Mouse (Mus musculus) embryonic facial prominence, embryonic 12.5 days (tissue): ENCODE data around the gene Ptges. TPM values are rescaled to one million over a fixed set of nuclear protein-coding genes. Genes with fewer than 3 reads are reported as not detected.

Source experiments
- ATAC-seq: fragments of 200-750 bp; cut with Nextera tagmentation; 2 replicates; pipeline ENCODE4 v1.8.0; 2017; ENCODE audit not compliant: insufficient number of reproducible peaks, insufficient read depth, low FRiP score, low TSS enrichment
- H3K27ac ChIP-seq: fragments of 300-500 bp; sonication (generic); 2 replicates; pipeline ENCODE4 v1.5.1; 2016; ENCODE audit warnings: mild to moderate bottlenecking
- H3K27me3 ChIP-seq: fragments of 300-500 bp; sonication (generic); 2 replicates; pipeline ENCODE4 v1.6.1; 2016; ENCODE audit warnings: mild to moderate bottlenecking, moderate library complexity
- H3K36me3 ChIP-seq: fragments of 300-500 bp; sonication (generic); 2 replicates; pipeline ENCODE4 v1.6.1; 2016; ENCODE audit warnings: mild to moderate bottlenecking
- H3K4me1 ChIP-seq: fragments of 300-500 bp; sonication (generic); 2 replicates; pipeline ENCODE4 v1.6.1; 2016
- H3K4me2 ChIP-seq: fragments of 300-500 bp; sonication (generic); replicated peaks from 2 replicates; pipeline ENCODE4 v1.6.1; 2016; ENCODE audit warnings: mild to moderate bottlenecking, moderate library complexity
- H3K4me3 ChIP-seq: fragments of 300-500 bp; sonication (generic); 2 replicates; pipeline ENCODE4 v1.5.1; 2016; ENCODE audit warnings: mild to moderate bottlenecking
- H3K9ac ChIP-seq: fragments of 300-500 bp; sonication (generic); 2 replicates; pipeline ENCODE4 v1.6.1; 2016; ENCODE audit warnings: mild to moderate bottlenecking, moderate library complexity
- H3K9me3 ChIP-seq: fragments of 300-500 bp; sonication (generic); 2 replicates; pipeline ENCODE4 v1.6.1; 2016; ENCODE audit warnings: mild to moderate bottlenecking, moderate library complexity
- WGBS: fragments of 180-500 bp; shearing (Covaris S2); methylation state at CpG from one replicate; pipeline ENCODE4 v1.1.7; 2016; 5-methylcytosine and 5-hydroxymethylcytosine counted together
- polyA plus RNA-seq: library from polyadenylated mRNA; unstranded; fragments of >200 nt; fragmentation: Nextera tagmentation; extraction: Ambion mirVana; gene quantifications from 2 replicates; pipeline ENCODE4 v1.2.1, GENCODE M21; 2016

Gene Ptges
- polyA plus RNA-seq, 1 experiment from 2014 or later: 11.6 TPM

DNA sequence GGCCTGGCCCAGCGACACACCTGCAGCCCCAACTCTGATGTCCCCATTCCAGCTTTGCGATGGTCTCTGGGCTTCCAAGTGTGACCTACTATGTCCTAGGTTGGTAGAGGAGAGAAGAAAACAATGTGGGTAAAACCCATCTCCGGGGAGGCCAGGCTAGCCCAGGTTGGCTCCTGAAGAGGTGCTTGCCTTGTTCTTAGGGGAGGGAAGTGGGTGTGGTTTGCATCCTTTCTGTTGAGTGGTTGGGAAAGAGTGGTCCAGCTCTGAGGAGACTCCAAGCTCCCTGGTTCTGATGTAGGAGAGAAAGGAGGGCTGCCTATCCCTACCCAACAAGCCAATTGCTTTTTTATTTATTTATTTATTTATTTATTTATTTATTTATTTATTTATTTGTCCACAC is 64.2 kb downstream of the Ptges start:
- Histone ChIP-seq H3K27me3 (no peaks in the 10 kb centered on the region), H3K4me2 (peak overlapping the region; percentile 56), H3K4me3 (peak overlapping the region; percentile 26; the same call in 1 of the 2 replicates), H3K9me3 (no peaks in the 10 kb centered on the region), H3K27ac (peak overlapping the region; percentile 86), H3K9ac (no peak overlapping the region), H3K4me1 (peaks cover 51% of the 10 kb centered on the region), H3K36me3 (0 out of 2 replicates have a peak, but pooled peaks cover 5% of the 10 kb centered on the region)
- WGBS: 33% methylated on average over 3 of the region's 3 CpGs
- ATAC-seq: no peak

DNA sequence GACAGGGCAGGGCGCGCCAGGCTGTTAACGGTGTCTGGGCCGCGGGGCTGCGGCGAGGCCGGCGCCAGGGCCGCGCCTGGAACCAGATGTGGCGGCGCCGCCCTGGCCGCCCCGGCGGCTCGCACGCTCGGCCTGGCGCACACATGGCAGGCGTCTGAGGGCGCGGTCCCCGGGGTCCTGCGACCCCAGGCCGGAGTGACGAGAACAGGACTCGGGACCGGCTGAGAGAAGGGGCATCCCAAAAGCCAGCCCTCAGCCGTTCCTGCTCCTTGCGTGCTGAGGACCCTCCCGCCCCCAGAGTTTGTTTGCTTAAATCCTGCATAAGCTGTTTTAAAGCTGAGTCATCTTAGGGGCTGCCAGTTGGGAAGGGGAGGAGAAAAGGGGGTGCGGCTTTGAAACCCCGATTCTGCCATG is 64.7 kb downstream of the Ptges start:
- Histone ChIP-seq H3K4me2 (peak overlapping the region; percentile 56), H3K4me1 (peaks cover 48% of the 10 kb centered on the region), H3K4me3 (peak overlapping the region; percentile 26), H3K36me3 (0 out of 2 replicates have a peak, but pooled peaks cover 5% of the 10 kb centered on the region), H3K27me3 (no peaks in the 10 kb centered on the region), H3K9me3 (no peaks in the 10 kb centered on the region), H3K27ac (peak overlapping the region; percentile 86), H3K9ac (peak overlapping the region; percentile 56)
- ATAC-seq: 0 out of 2 replicates have a peak, but pooled peaks have one; percentile 45
- under 1% methylated on average over 34 of the region's 35 CpGs for WGBS

DNA sequence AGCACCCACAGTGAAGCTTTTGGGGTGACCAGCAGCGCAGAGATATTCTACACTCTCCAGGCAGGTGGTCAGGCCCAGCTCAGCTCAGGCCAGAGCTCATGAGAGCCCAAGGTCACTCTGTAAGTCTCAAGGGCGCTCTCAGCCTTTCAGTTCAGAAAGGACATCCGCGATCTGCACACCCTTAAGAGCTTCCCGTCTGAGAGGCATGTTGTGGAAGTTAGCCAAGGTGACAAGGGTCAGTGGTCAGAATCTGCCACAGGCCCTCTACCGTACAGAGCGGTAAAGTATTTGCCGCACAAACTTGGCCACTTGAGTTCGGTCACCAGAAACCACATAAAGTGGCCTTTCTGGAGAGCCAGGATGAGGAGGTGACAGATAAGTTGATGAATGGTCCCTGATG is 66.1 kb downstream of the Ptges start:
- Histone ChIP-seq H3K27ac (peak overlapping the region; percentile 36; the same call in 1 of the 2 replicates), H3K27me3 (no peaks in the 10 kb centered on the region), H3K4me1 (peaks cover 60% of the 10 kb centered on the region), H3K9me3 (no peaks in the 10 kb centered on the region), H3K4me2 (no peak overlapping the region), H3K36me3 (0 out of 2 replicates have a peak, but pooled peaks cover 4% of the 10 kb centered on the region), H3K9ac (no peak overlapping the region), H3K4me3 (no peak overlapping the region)
- WGBS: 59% methylated on average over 9 of the region's 9 CpGs
- no peak for ATAC-seq

DNA sequence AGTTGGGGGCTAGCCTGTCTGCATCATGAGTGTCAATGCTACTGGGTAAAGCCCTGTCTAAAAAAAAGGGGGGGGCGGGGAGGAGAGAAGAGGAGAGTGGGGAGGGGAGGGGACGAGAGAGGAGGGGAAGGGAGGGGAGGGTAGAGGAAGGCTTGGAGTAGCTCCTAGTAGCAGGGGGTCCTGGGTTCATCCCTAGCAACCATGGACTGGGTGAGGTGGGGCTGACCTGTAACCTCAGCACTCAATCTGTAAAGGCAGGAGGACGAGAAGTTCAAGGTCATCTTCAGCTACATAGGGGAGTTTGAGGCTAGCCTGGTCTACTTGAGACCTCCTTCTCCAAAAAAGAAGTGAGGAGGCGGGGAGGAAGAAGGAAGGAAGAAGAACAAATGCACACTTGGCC is 67.6 kb downstream of the Ptges start:
- Histone ChIP-seq H3K4me1 (peaks cover 75% of the 10 kb centered on the region), H3K27me3 (no peaks in the 10 kb centered on the region), H3K4me2 (no peak overlapping the region), H3K36me3 (0 out of 2 replicates have a peak, but pooled peaks cover 3% of the 10 kb centered on the region), H3K9me3 (no peaks in the 10 kb centered on the region), H3K9ac (no peak overlapping the region), H3K27ac (peak overlapping the region; percentile 37), H3K4me3 (no peak overlapping the region)
- no peak for ATAC-seq
- 62% methylated on average over 4 of the region's 4 CpGs for WGBS

DNA sequence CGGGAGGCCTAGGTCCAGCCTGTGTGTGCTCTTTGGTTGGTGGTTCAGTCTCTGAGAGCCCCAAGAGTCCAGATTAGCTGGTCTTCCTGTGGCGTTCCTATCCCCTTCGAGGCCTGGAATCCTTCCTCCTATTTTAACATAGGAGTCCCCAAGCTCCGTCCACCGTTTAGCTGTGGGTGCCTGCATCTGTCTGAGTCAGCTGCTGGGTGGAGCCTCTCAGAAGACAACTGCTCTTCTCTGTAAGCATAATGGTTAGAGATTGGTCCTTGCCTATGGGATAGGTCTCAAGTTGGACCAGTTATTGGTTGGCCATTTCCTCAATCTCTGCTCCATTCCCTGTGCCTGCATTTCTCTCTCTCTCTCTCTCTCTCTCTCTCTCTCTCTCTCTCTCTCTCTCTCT is 69.9 kb downstream of the Ptges start:
- peaks cover 84% of the 10 kb centered on the region for H3K4me1 ChIP-seq
- H3K27me3 ChIP-seq: no peaks in the 10 kb centered on the region
- 0 out of 2 replicates have a peak overlapping the region, but pooled peaks have one; percentile 23 for H3K27ac ChIP-seq
- 0 out of 2 replicates have a peak, but pooled peaks cover 4% of the 10 kb centered on the region for H3K36me3 ChIP-seq
- no peak overlapping the region for H3K4me3 ChIP-seq
- no peak overlapping the region for H3K9ac ChIP-seq
- WGBS: 74% methylated on average over 5 of the region's 5 CpGs
- H3K9me3 ChIP-seq: no peaks in the 10 kb centered on the region
- ATAC-seq: no peak
- no peak overlapping the region for H3K4me2 ChIP-seq

DNA sequence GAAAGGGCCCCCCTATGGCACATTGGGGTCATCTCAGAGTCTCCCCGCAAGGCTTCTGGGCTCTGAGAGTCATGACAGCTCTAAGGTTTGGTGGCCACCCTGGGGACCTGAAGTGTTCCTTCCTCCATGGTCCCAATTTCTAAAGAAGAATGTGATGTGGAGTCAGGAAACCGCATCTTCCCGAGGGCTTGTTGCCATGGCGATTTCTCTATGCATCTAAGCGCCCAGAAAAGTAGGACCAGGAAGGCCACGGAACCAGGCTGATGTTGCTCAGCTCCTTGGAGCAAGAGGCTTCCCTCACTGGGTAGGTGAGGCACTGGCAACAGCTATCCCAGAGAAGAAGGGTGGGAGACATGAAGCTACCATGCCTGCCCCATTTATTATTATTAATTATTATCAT is 72.6 kb downstream of the Ptges start:
- no peaks in the 10 kb centered on the region for H3K27me3 ChIP-seq
- H3K4me2 ChIP-seq: no peak overlapping the region
- 0 out of 2 replicates have a peak, but pooled peaks cover 4% of the 10 kb centered on the region for H3K36me3 ChIP-seq
- no peak overlapping the region for H3K4me3 ChIP-seq
- 0 out of 2 replicates have a peak overlapping the region, but pooled peaks have one; percentile 19 for H3K27ac ChIP-seq
- WGBS: 69% methylated on average over 6 of the region's 6 CpGs
- H3K9me3 ChIP-seq: no peaks in the 10 kb centered on the region
- H3K9ac ChIP-seq: no peak overlapping the region
- H3K4me1 ChIP-seq: peaks cover 86% of the 10 kb centered on the region
- no peak for ATAC-seq

DNA sequence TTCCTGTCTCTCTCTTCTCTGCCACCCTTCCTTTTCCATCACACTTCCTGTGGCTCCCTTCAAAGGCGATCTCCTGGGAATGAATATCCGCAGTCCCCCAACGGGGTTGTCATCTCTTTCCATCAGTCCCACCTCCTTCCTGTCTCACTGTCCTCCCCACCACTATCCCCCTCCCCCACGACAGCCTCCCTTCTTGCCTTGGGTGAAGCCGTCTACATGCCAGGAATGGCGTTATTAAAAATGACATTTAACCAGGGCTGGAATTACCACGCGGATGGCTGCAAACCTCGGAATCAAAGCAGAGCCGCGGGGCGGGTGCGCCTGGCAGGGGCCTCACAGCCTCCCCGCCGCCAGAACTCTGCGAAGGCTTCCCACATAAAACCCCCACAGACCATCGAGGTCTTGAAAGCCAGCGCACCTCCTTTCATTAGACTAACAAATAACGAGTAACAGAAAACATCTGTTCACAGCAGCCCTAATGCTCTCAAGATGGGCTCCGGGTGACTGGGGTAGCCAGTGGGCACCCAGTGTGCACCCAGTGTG is 76.8 kb downstream of the Ptges start:
- H3K4me2 ChIP-seq: peak overlapping the region; percentile 31
- H3K9me3 ChIP-seq: no peaks in the 10 kb centered on the region
- WGBS: 10% methylated on average over 20 of the region's 20 CpGs
- no peak overlapping the region for H3K4me3 ChIP-seq
- H3K27ac ChIP-seq: peak overlapping the region; percentile 79
- 0 out of 2 replicates have a peak overlapping the region, but pooled peaks have one; percentile 0 for H3K9ac ChIP-seq
- no peaks in the 10 kb centered on the region for H3K27me3 ChIP-seq
- H3K36me3 ChIP-seq: 0 out of 2 replicates have a peak, but pooled peaks cover 4% of the 10 kb centered on the region
- peaks cover 88% of the 10 kb centered on the region for H3K4me1 ChIP-seq
- ATAC-seq: no peak

DNA sequence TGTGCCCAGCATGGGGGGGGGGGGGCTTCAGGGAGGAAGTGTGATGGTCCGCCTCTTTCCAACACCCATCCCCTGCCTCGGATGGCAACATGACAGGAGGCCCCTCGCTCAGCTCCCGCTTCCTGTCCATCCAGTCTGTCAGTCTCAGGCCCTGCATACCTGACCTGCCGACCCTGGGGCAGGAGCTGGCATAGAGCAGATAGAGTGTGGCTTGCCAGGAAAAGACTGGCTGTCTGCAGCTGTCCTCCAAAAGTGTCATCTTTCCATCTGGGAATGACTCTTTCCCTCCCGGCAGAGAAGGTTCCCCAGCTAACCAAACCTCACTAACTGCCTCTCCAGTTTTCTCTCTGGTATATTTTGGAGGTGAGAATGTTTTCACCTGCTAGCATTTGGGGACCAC is 79.1 kb downstream of the Ptges start:
- Histone ChIP-seq H3K4me3 (no peak overlapping the region), H3K9ac (no peak overlapping the region; the same call in 1 of the 2 replicates), H3K4me1 (peaks cover 88% of the 10 kb centered on the region), H3K27ac (peak overlapping the region; percentile 14; the same call in 1 of the 2 replicates), H3K9me3 (no peaks in the 10 kb centered on the region), H3K27me3 (no peaks in the 10 kb centered on the region), H3K36me3 (no peaks in the 10 kb centered on the region), H3K4me2 (0 out of 2 replicates have a peak overlapping the region, but pooled peaks have one; percentile 9)
- no peak for ATAC-seq
- WGBS: 23% methylated on average over 6 of the region's 6 CpGs

DNA sequence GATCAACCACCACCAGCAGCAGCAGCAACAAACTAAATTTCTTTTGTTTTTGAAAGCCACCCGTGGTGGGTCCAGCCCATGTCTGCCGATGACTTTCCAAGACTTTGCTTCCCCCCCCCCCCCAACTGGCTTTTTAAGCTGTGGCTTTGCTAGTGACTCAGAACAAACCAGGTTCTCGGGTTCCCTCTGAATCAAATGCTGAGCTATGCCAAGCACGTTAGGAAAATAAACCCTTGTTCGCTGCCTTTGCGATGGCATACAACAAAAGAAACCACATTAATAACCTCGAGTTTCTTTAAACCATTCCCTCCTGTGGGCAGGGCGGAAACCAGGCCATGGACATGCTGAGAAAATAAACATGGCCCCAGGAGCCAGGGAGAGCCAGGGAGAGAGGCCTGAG is 81.5 kb downstream of the Ptges start:
- Histone ChIP-seq H3K27me3 (peaks cover 4% of the 10 kb centered on the region; the same call in 1 of the 2 replicates), H3K4me3 (0 out of 2 replicates have a peak overlapping the region, but pooled peaks have one; percentile 78), H3K4me1 (peaks cover 76% of the 10 kb centered on the region), H3K36me3 (no peaks in the 10 kb centered on the region), H3K4me2 (peak overlapping the region; percentile 78), H3K9ac (no peak overlapping the region), H3K9me3 (no peaks in the 10 kb centered on the region), H3K27ac (peak overlapping the region; percentile 87; the same call in 1 of the 2 replicates)
- 29% methylated on average over 8 of the region's 8 CpGs for WGBS
- ATAC-seq: no peak

DNA sequence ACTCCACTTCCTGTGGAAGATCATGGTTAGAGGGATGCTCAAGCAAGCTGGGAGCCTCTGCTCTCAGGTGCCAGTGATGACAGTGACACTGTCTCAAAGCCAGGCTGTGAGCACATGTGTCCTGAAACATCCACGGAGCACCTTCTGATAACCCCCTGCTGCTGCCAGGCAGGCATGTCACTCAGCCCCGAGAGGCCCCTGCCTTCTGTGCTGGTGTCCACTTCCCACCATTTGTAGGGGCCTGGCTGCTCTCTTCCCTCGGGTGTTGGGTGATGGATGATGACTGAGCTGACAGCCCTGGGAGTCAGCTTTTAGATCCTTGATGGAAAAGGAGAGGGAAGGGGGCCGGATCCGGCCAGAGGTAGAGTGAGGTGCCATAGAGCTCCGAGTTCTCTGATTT is 82.9 kb downstream of the Ptges start:
- no peaks in the 10 kb centered on the region for H3K36me3 ChIP-seq
- H3K9ac ChIP-seq: peak overlapping the region; percentile 86
- peaks cover 4% of the 10 kb centered on the region; the same call in 1 of the 2 replicates for H3K27me3 ChIP-seq
- peak overlapping the region; percentile 78 for H3K4me3 ChIP-seq
- peak overlapping the region; percentile 87 for H3K27ac ChIP-seq
- ATAC-seq: no peak
- 11% methylated on average over 6 of the region's 6 CpGs for WGBS
- H3K9me3 ChIP-seq: no peaks in the 10 kb centered on the region
- peak overlapping the region; percentile 78 for H3K4me2 ChIP-seq
- peaks cover 68% of the 10 kb centered on the region for H3K4me1 ChIP-seq

DNA sequence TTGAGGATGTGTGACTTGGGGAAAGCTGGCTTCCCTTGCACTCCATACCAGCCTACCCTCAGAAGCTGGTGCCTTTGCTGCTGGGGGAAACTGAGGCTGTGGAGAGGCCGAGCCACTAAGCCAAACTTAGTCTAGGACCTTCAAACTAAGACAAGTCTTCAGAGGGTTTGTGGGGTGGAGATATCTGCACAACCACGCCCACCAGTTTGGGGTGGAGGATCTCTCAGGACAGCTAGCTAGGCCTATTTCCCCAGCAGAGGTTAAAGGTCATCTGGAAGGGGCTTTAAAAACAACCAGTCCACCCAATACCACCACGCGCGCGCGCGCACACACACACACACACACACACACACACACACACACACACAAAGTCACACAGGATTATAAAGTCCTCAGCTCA is 83.4 kb downstream of the Ptges start:
- Histone ChIP-seq H3K4me1 (peaks cover 63% of the 10 kb centered on the region), H3K4me2 (peak overlapping the region; percentile 78), H3K9me3 (no peaks in the 10 kb centered on the region), H3K9ac (peak overlapping the region; percentile 86), H3K27ac (peak overlapping the region; percentile 87), H3K36me3 (no peaks in the 10 kb centered on the region), H3K4me3 (peak overlapping the region; percentile 78), H3K27me3 (peaks cover 4% of the 10 kb centered on the region; the same call in 1 of the 2 replicates)
- ATAC-seq: no peak
- 30% methylated on average over 6 of the region's 8 CpGs for WGBS
